Mouse (Mus musculus): ENCODE data around the gene Kansl1l.

DNA sequence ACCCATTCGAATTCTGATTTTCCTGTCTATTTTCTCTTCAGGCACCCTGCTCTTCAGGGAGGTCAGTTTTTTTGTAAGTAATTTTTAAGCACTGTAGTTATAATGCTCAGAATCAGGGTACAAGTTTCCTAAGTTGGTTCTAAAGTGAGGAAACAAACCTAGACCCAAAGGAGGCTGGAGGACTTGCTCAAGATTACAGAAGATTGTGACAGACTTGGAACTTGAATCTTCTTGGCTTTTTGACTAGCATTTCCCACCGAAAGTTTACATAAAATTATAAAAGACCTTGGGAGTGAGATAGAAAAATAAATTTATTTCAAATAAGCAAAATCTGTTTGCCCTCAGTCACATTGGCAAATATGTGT, 115.8 kb downstream of the Kansl1l start:
- no peak for TF ChIP-seq CTCF (IDR thresholded peaks at IDR 0.05)
- no peak for TF ChIP-seq POLR2A (IDR thresholded peaks at IDR 0.05; ENCODE audit: insufficient read depth, low read depth, low read length)
